Mouse (Mus musculus): Measurements from ENCODE around the gene Arid4a. TPM values are rescaled to one million over a fixed set of nuclear protein-coding genes. Genes with fewer than 3 reads are reported as not detected.

The Arid4a gene
- polyA plus RNA-seq, 1 experiment from 2014 or later, result 44.7 TPM

DNA sequence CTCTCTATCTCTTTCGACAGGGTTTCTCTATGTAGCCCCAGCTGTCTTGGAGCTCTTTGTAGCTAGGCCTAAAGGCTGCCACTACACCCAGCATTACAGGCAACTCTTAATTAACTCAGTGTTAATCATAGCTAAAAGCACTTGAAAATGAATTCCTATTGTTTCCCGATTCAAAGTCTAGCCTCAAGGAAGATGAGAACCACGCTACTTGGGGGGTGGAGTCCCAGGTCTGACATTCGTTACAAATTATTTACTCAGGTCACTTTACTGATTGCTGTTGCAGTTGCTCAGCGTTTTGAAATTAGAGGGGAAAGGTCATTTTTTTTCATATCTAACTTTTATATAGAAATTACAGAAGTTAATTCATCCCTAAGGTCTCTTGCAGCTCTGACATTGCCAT is 119.8 kb downstream of the Arid4a start:
- peak overlapping the region; percentile 81 for H3K4me2 ChIP-seq (ENCODE audit: low read length)
- H3K9me3 ChIP-seq (ENCODE audit: control insufficient read depth, low read length), result no peaks in the 10 kb centered on the region
- H3K4me3 ChIP-seq (replicated peaks; ENCODE audit: low read depth, low read length), result peak overlapping the region; percentile 93
- ATAC-seq (ENCODE audit: low FRiP score, low TSS enrichment), result no peak
- H3K4me1 ChIP-seq (ENCODE audit: control insufficient read depth, insufficient read depth, low read length), result peaks cover 21% of the 10 kb centered on the region
- no peak overlapping the region for H3K27ac ChIP-seq (replicated peaks; ENCODE audit: low read depth, low read length)
- peaks cover 25% of the 10 kb centered on the region for H3K36me3 ChIP-seq (ENCODE audit: control insufficient read depth, insufficient read depth, low read length)
- no peaks in the 10 kb centered on the region for H3K27me3 ChIP-seq (ENCODE audit: control insufficient read depth, insufficient read depth, low read length)
- WGBS, result 46% methylated on average over 5 of the region's 5 CpGs
- no peak for DNase-seq
- H3K9ac ChIP-seq (replicated peaks; ENCODE audit: low read length), result no peak overlapping the region

DNA sequence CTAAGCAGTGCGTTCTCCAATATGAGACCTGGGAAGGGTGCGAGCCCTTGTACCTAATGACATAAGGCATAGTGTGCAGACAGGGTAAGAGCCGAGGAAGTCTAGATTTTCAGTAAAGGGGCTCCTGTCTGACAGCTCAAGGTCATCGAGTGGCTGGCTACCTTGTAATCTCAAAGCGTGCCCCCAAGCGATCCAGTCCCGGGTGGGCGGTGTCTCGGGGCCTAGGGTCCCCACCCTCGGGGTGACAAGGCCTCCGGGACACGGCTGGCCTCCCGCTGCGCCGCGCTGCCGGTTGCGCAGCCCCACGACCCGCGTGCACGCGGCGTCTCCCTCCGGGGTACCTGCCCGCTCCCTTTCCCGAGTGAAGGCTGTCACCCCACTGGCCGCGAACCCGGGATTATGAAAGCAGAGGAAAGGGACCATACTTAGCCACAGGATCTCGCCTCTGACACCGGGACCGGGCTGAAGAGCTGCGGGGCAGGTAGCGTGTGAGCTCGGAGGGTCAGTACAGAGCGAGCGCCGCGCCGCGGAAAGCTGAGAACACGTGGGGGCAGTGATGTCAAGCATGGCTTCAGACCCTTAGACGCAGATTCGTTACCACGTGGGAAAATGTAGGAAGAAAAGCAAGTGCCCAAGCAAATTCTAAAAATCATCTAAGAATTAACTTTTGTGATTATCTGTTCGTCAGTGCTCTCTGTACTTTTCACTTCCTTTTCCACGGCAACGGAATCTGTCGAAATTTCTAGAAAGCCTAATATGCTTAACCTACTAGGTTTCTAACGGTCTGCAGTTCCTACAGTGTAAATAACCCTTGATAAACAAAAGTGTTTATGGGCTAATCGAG is 120.6 kb downstream of the Arid4a start, which contains the start of the genes Timm9 and 2700049A03Rik:
Gene Timm9, minus strand, starts transcription at position 555 of the 844 bp plus-strand sequence.
Gene 2700049A03Rik, plus strand, starts transcription at position 719 of the 844 bp plus-strand sequence.
- peak within 1 kb of the TSS; percentile 81 for H3K4me2 ChIP-seq (ENCODE audit: low read length)
- peak; percentile 90 for DNase-seq
- peak; percentile 94 for ATAC-seq (ENCODE audit: low FRiP score, low TSS enrichment)
- peaks cover 28% of the 10 kb centered on the region for H3K36me3 ChIP-seq (ENCODE audit: control insufficient read depth, insufficient read depth, low read length)
- peaks cover 21% of the 10 kb centered on the region for H3K4me1 ChIP-seq (ENCODE audit: control insufficient read depth, insufficient read depth, low read length)
- H3K27me3 ChIP-seq (ENCODE audit: control insufficient read depth, insufficient read depth, low read length), result no peaks in the 10 kb centered on the region
- peak within 1 kb of the TSS; percentile 93 for H3K4me3 ChIP-seq (replicated peaks; ENCODE audit: low read depth, low read length)
- under 1% methylated on average over 52 of the region's 52 CpGs for WGBS
- peak within 1 kb of the TSS; percentile 76 for H3K27ac ChIP-seq (replicated peaks; ENCODE audit: low read depth, low read length)
- H3K9me3 ChIP-seq (ENCODE audit: control insufficient read depth, low read length), result no peaks in the 10 kb centered on the region
- peak within 1 kb of the TSS; percentile 83 for H3K9ac ChIP-seq (replicated peaks; ENCODE audit: low read length)

DNA sequence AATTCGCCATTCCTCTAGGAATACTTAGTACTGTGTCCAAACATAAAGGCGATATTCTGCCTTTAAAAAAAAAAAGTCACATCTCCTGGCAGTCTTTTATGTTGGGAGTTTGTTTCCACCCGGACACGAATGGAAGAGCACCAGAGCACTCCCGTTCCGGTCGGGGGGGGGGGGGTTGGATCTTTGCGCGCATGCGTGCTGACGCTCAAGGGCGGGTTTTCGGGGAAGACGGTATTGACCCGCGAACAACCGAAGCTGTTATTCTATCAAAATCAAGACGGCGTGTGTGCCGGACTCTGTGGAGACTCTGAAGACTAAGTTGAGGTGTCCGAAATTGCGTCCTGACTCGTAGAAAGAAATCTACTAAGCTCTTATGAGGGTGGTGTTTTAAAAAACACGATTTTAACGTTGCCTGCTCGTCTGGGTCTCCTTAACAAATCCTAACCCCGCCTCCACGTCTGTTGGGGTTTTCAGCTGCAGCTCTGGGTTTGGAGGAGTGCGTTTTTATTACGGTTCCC is 121.2 kb downstream of the Arid4a start:
- Histone ChIP-seq H3K9ac (replicated peaks; ENCODE audit: low read length) (peak overlapping the region; percentile 83), H3K9me3 (ENCODE audit: control insufficient read depth, low read length) (no peaks in the 10 kb centered on the region)
- under 1% methylated on average over 30 of the region's 30 CpGs for WGBS

DNA sequence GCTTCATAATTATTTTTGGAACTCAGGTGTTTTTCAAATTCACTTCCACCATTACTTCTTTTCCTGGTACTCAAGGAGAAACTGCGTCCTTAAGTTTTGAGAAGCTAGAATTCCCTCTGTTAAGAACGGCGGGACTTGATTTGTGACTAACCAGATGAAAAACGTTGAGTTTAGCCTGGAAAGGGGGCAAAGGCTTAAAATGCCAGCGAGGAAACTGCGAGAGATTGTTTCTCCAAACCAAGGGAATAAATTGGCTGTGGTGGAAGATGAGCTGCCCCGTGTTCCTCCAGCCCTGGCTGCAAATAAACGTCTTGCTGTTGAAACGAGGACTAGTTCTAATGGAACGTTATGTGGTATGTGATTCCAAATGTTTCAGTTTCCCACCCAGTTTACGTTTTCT is 121.9 kb downstream of the Arid4a start:
- no peak overlapping the region for H3K27ac ChIP-seq (replicated peaks; ENCODE audit: low read depth, low read length)
- no peak for DNase-seq
- peak overlapping the region; percentile 81 for H3K4me2 ChIP-seq (ENCODE audit: low read length)
- no peaks in the 10 kb centered on the region for H3K9me3 ChIP-seq (ENCODE audit: control insufficient read depth, low read length)
- WGBS, result 9% methylated on average over 11 of the region's 11 CpGs
- H3K4me3 ChIP-seq (replicated peaks; ENCODE audit: low read depth, low read length), result peak overlapping the region; percentile 93
- peak overlapping the region; percentile 83 for H3K9ac ChIP-seq (replicated peaks; ENCODE audit: low read length)
- peaks cover 21% of the 10 kb centered on the region for H3K4me1 ChIP-seq (ENCODE audit: control insufficient read depth, insufficient read depth, low read length)
- no peak for ATAC-seq (ENCODE audit: low FRiP score, low TSS enrichment)
- H3K27me3 ChIP-seq (ENCODE audit: control insufficient read depth, insufficient read depth, low read length), result no peaks in the 10 kb centered on the region
- peaks cover 30% of the 10 kb centered on the region for H3K36me3 ChIP-seq (ENCODE audit: control insufficient read depth, insufficient read depth, low read length)

More for the DNA sequence above, 121.2 kb downstream of the Arid4a start:
- DNase-seq (peak; percentile 96), ATAC-seq (ENCODE audit: low FRiP score, low TSS enrichment) (peak; percentile 82)
- Histone ChIP-seq H3K4me3 (replicated peaks; ENCODE audit: low read depth, low read length) (peak overlapping the region; percentile 93), H3K36me3 (ENCODE audit: control insufficient read depth, insufficient read depth, low read length) (peaks cover 30% of the 10 kb centered on the region), H3K4me1 (ENCODE audit: control insufficient read depth, insufficient read depth, low read length) (peaks cover 21% of the 10 kb centered on the region), H3K4me2 (ENCODE audit: low read length) (peak overlapping the region; percentile 81), H3K27me3 (ENCODE audit: control insufficient read depth, insufficient read depth, low read length) (no peaks in the 10 kb centered on the region), H3K27ac (replicated peaks; ENCODE audit: low read depth, low read length) (peak overlapping the region; percentile 76)

DNA sequence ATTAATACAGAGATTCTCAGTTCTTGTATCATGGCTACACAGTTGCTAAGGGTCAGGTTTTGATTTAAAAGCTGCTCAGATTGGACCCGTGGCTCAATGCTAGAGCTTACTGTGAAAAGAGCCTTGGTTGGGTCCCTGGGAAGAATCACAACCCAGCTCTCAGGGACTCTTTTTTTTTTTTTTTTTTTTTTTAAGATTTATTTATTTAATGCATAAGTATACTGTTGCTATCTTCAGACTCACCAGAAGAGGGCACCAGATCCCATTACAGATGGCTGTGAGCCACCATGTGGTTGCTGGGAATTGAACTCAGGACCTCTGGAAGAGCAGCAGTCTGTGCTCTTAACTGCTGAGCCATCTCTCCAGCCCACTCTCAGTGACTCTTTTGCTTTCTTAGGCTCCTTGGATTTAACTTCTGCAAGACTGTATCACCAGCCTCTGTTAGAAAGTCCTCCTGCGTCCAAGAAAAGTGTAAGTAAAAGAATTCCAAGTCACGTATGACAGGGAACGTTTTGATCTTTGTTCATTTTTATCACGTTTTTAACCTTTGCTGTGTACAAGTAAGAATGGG is 123.6 kb downstream of the Arid4a start:
- Histone ChIP-seq H3K36me3 (ENCODE audit: control insufficient read depth, insufficient read depth, low read length) (peaks cover 38% of the 10 kb centered on the region), H3K9me3 (ENCODE audit: control insufficient read depth, low read length) (no peaks in the 10 kb centered on the region), H3K4me1 (ENCODE audit: control insufficient read depth, insufficient read depth, low read length) (peaks cover 21% of the 10 kb centered on the region), H3K27me3 (ENCODE audit: control insufficient read depth, insufficient read depth, low read length) (no peaks in the 10 kb centered on the region), H3K27ac (replicated peaks; ENCODE audit: low read depth, low read length) (no peak overlapping the region), H3K9ac (replicated peaks; ENCODE audit: low read length) (no peak overlapping the region), H3K4me3 (replicated peaks; ENCODE audit: low read depth, low read length) (no peak overlapping the region; the same call in 1 of the 2 replicates), H3K4me2 (ENCODE audit: low read length) (peak overlapping the region; percentile 81)
- no peak for ATAC-seq (ENCODE audit: low FRiP score, low TSS enrichment)
- WGBS, result 82% methylated on average over 5 of the region's 5 CpGs
- no peak for DNase-seq

DNA sequence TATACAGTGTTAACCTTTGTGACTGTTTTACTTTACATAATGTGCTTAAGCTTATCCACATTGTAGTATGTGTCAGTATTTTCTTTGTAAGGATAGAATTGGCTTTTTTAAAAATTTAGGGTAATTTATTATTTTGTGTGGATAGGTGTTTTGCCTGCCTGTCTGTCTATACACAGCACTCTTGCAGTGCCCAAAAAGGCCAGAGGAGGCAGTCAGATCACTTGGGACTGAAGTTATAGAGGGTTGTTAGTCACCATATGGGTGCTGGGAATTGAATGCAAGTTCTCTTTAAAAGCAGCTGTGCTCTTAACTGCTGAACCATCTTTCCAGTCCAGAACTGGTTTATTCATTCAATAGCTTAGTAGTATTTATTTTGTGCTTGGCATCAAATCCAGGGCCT is 125.4 kb downstream of the Arid4a start:
- H3K9me3 ChIP-seq (ENCODE audit: control insufficient read depth, low read length), result no peaks in the 10 kb centered on the region
- no peak overlapping the region for H3K4me2 ChIP-seq (ENCODE audit: low read length)
- H3K36me3 ChIP-seq (ENCODE audit: control insufficient read depth, insufficient read depth, low read length), result peaks cover 53% of the 10 kb centered on the region
- ATAC-seq (ENCODE audit: low FRiP score, low TSS enrichment) (no peak), DNase-seq (no peak)
- no peak overlapping the region for H3K9ac ChIP-seq (replicated peaks; ENCODE audit: low read length)
- H3K4me1 ChIP-seq (ENCODE audit: control insufficient read depth, insufficient read depth, low read length), result peaks cover 17% of the 10 kb centered on the region
- no peak overlapping the region for H3K4me3 ChIP-seq (replicated peaks; ENCODE audit: low read depth, low read length)
- H3K27ac ChIP-seq (replicated peaks; ENCODE audit: low read depth, low read length), result no peak overlapping the region
- no peaks in the 10 kb centered on the region for H3K27me3 ChIP-seq (ENCODE audit: control insufficient read depth, insufficient read depth, low read length)

DNA sequence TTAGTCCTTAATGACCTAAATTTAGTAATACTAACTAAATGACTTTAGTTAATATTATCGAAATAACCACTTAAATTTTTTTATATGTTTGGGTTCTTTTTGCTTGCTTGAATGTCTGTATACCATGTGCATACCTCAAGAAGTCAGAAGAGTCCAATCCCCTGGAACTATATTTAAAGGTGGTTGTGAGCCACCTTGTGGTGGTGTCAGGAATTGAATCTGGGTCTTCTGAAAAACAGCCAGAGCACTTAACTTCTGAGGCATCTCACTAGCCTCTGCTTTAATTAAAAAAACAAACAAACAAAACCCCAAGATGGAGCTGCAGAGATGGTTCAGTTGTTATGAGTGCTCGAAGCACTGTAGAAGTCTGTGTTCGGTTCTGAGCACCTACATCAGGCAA is 131.9 kb downstream of the Arid4a start:
- H3K4me2 ChIP-seq (ENCODE audit: low read length), result no peak overlapping the region
- DNase-seq (peak; percentile 76), ATAC-seq (ENCODE audit: low FRiP score, low TSS enrichment) (no peak)
- WGBS, result 91% methylated on average over 3 of the region's 3 CpGs
- H3K27me3 ChIP-seq (ENCODE audit: control insufficient read depth, insufficient read depth, low read length), result no peaks in the 10 kb centered on the region
- no peaks in the 10 kb centered on the region for H3K4me1 ChIP-seq (ENCODE audit: control insufficient read depth, insufficient read depth, low read length)
- no peak overlapping the region for H3K27ac ChIP-seq (replicated peaks; ENCODE audit: low read depth, low read length)
- peaks cover 75% of the 10 kb centered on the region for H3K36me3 ChIP-seq (ENCODE audit: control insufficient read depth, insufficient read depth, low read length)
- H3K4me3 ChIP-seq (replicated peaks; ENCODE audit: low read depth, low read length), result no peak overlapping the region
- H3K9me3 ChIP-seq (ENCODE audit: control insufficient read depth, low read length), result no peaks in the 10 kb centered on the region
- no peak overlapping the region for H3K9ac ChIP-seq (replicated peaks; ENCODE audit: low read length)
